Mouse (Mus musculus) left cerebral cortex, adult 18-20 months (tissue): ENCODE measurements around the gene Lef1. TPM values are rescaled to one million over a fixed set of nuclear protein-coding genes. Genes with fewer than 3 reads are reported as not detected.

Experiments used
- DNase-seq, 2 experiments: peaks; one replicate each; pipeline ENCODE4 v3.0.0; 2021 to 2022; ENCODE audit warnings: low spot score in 2 of 2, mixed read lengths in 1 of 2
- long read RNA-seq, 2 experiments: library from polyadenylated mRNA; stranded (forward); transcript quantifications; one replicate each; pipeline ENCODE4 v2.0.0; 2021
- total RNA-seq, 2 experiments: library from RNA; stranded (reverse); gene quantifications; 2 replicates each; pipeline ENCODE4 v1.2.3; 2021

The Lef1 gene
- total RNA-seq = 1 to 10 TPM; 5.5 to 5.7 TPM
- long read RNA-seq, experiment 1, transcript Lef1-201 (12 exons, 3,482 nt) = major isoform, 5 of 10 reads
- long read RNA-seq, experiment 1, partial matches to known transcripts = 1 of 10 reads
- long read RNA-seq, experiment 1, other reads (novel, unspliced or antisense) = 2 of 10 reads
- long read RNA-seq, experiment 2, transcript Lef1-201 (12 exons, 3,482 nt) = major isoform, 7 of 12 reads
- long read RNA-seq, experiment 2, partial matches to known transcripts = 3 of 12 reads
- long read RNA-seq, experiment 2, other reads (novel, unspliced or antisense) = 1 of 12 reads

DNA sequence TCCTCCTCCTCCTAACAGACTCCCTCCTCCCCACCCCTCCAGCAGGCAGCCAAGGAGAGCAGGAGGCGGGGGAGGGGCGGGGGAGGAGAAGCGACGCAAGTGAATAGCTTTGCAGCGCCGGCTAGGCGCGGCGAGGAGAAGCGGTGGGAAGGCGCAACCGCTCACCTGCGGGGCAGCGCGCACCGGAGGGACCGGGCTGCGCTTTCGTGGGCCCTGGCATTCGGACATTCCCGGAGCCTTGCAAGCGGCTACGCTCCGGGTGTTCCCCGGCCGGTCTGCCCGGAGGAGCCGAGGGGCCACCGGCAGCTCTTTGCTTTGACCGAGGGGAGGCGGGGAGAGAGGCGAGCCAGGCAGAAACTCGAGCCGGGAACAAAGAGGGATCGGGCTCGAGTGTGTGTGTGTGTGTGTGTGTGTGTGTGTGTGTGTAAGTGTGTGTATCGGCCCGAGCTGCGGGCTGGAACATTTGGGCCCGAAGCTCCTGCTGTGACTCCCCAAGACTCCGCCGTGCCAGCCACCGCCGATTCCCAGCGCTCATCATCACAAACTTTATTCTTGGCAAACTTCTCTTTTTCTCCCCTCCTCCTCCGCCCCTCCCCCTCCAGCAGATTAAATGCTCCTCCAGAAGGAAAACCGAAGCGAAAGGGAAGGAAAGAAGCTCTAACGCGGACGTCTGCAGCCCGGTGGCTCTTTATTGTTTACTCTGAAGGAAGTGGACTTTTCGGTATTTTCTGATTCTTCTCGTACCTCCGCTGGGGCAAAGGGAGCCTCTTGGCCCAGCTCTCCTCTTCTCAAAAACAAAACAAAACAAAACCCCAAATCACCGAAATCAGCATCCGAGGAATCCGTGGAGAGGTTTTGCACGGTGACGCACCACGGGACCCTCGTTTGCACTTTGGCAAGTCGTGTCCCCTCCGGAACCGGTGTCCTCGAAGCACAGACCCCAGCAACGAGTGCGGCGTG lies at the start of gene Lef1:
Gene Lef1 (plus strand): TSS at position 281 of the 960 bp plus-strand sequence.
- no peak for DNase-seq

DNA sequence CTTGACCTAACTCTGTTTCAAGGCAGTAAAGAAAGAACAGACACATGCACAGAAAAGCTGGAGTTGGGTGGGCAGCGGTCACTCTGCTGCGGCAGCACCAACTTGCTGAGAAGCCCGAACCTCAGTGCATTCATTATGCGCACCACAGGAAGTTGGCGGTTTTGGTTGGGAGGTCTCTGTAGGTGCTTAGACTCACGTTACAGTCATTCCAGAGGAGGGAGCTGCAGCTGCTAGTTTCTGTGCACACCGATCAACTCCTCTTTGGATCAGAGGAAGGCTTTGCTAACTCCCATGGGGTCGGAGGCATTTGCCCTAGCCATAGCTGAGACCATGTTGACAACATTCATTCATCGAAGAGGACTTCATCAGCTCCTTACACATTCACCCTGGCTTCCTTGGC lies 45.3 kb upstream of the Lef1 start:
- no peak for DNase-seq

DNA sequence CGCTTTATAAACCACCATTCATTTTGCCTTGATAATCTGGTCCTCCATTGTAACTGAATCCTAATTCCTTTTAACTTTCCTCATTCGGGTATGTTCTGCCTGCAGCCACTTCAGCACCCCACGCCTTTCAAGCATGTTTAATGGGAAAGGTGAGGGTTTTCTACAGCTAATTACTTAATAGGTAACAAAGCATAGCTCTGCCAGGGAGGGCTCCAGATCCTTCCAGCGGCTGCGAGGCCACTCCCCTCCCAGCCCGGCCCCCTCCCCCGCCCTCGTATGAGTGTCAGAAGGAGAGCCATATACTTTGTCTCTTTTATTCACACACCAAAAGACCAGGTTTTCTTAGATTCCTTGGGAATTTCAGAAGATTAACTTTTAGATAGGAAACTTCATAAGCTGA lies 44.1 kb upstream of the Lef1 start:
- no peak for DNase-seq

DNA sequence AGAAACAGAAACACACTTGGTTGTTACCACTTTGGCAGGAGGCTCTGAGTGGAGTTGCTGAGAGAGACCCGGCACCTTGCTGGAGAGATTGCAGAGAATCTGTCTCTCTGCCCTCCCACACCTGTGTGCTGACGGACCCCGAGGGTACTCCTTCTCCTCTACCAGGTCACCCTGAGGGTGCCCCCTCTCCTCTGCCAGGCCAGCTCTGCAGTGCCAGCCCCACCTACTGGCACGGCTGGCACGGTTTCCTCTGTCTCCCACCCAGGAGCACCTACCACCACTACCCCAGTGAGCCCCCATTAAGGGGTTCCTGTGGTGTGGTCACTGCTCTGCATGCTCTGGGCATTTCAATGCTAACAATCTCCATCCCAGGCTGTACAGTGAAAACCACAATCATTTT lies 42.3 kb upstream of the Lef1 start:
- no peak for DNase-seq

GRCm38 (mm10) chr3:131070210-131070609 lies 40.1 kb upstream of the Lef1 start:
- DNase-seq = no peak

DNA sequence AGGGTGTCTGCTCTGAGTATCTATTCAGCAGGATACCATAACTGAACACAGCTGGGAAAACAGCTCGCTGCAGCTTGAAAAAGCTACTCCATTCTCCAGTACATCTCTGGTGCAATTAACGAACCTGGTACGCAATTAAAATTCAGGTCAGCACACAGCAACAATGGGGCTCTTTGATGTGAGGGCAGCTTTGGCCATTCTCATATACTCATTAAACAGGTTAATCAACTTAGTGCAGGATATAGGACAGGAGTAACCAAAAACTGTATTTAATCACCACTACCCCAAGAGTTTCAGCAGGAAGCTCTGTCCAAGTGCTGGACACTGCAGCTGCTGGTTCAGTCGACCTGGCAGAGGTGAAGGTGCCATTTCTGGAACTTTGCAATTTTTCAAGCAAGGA lies 37.6 kb upstream of the Lef1 start:
- no peak for DNase-seq

DNA sequence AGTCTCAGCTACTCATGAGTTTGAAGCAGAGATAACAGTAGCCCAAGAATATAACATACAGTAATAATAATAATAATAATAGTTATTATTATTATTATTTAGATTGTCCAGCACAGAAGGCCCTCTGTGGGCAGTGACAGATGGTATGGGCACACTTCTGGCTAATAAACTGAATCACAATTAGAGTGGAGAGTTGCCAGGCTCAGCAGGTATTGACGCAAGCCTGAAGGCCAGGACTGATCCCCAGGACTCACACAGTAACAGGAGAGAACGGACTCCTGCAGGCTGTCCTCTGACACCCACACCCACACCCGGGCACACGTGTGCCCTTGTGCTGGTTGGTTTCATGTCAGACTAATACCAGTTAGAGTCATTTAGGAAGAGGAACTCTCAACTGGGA lies 36.3 kb upstream of the Lef1 start:
- no peak for DNase-seq

- no peak for DNase-seq
Observed at GRCm38 (mm10) chr3:131078041-131078621, 32.1 kb upstream of the Lef1 start.

GRCm38 (mm10) chr3:131078719-131079118 lies 31.6 kb upstream of the Lef1 start:
- no peak for DNase-seq

DNA sequence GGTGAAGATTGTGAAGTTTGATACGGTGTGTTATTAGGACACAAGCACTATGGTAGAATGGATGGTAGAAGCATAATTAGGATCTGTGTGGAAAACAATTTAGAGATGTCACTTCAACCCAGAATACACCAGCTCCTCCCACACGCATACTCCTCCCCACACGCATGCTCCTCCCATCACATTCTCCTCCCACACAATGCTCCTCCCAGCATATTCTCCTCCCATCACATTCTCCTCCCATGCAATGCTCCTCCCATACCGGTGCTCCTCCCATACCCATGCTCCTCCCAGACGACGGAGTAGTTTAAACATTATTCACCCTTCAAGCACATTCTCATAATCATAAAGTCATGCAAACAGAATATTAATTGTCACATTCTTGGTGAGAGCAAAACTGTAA lies 26.5 kb upstream of the Lef1 start:
- no peak for DNase-seq

GRCm38 (mm10) chr3:131084718-131085561 lies 25.3 kb upstream of the Lef1 start:
- peak in 1 of 2 experiments; percentile 38 for DNase-seq

DNA sequence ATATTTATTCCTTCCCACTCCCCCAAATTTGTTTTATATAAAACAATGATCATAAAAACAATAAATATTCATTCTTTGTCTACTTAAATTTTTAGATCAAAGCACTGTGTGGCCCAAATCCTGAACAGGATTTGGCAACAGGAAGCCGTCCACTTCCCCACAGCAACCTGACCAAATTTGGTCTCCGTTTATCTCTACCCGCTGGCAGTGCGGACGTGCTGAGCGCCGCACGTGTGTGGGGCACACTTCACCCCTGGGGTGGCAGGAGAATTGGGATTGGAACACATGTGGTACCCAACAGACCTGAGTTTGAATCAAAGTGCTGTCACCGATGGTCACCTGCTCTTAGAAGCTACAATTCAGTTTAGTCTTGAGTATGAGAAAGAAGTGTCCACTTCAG lies 24.3 kb upstream of the Lef1 start:
- DNase-seq = no peak

- no peak for DNase-seq
Observed at GRCm38 (mm10) chr3:131089721-131090120, 20.6 kb upstream of the Lef1 start.

DNA sequence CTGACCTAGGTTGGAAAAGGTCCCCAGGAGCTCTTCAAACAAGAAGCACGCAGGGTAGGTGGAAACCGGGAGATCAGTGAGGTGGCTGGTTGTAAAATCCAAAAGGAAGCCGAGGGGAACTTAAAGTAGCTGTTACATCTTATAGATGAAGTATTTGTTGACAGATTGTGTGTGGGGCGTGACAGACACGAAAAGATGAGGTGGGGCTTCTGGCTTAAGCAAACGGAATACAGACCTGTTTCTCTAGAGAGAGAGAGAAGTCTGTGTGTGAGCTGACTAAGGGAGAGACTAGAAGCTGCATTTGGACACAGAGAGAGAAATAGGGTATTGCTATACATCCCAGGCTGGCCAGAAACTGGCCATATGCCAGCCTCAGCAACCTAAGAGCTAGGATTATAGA lies 18.2 kb upstream of the Lef1 start:
- no peak for DNase-seq

GRCm38 (mm10) chr3:131093736-131094135 lies 16.5 kb upstream of the Lef1 start:
- no peak for DNase-seq

- DNase-seq = no peak
Observed at GRCm38 (mm10) chr3:131096105-131096504, 14.2 kb upstream of the Lef1 start.

- DNase-seq = no peak
Observed at GRCm38 (mm10) chr3:131102191-131102774, 8.0 kb upstream of the Lef1 start.

GRCm38 (mm10) chr3:131105362-131105761 lies 4.9 kb upstream of the Lef1 start:
- no peak for DNase-seq

DNA sequence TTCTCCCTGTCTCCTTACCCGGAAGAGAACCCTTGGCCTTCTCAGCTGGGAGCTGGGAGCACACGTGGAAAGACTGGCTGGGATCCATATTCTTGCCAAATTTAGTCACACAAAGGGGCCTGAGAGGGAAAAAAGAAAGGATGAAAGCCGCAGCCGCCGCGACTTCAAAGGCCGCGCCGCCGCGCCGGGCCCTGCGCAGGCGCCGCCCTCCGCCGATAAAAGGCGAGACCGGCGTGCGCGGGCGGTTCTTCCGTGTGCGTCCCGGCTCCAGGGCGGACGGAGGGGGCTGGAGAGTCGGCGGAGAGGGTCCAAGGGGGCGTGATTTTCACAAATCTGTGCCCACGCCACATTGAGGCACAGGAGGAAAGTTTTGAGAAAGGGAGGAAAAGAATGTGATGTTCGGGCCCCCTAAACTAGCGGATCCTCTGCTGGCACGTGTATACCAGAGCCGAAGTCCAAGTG lies 4.3 kb upstream of the Lef1 start:
- DNase-seq = peak in 1 of 2 experiments; percentile 21

DNA sequence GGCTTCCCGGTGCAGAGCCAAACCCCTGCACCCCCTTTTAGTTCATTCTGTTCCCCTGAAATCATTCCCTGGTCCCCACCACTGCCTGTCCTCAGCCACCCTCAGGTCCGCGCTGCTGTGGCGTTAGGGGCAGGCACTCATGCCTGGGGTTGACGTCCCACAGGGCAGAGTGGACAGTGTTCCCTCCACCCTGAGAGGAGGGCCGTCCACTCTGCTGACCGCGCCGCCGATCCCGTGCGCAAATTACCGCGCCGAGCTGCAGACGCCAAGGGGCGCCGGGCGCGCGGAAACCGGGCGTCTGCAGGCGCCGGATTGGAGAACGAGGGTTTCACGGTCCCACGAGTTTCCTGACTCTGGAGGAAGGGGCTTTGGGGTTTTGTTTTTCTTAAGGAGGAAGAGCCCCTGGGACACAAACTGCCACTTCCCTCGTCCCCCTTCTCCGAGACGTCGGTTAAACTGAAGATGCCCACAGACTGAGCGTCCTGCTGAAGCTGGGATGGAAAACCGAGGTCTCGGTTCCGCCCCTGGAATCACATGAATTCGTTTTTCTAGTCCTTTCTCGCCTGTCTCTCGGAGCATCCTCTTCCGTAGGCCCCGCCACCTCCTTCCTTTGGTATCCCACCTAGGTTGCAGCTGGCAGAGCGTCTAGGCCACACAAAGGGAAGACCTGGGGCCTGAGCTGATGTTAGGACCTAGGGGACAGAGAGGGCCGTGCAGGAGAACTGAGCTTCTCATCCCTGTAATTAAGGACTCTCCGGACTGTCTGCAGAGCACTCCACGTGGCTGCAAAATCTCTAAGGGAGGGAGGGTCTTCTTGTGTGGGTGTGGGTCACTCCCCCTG lies 3.6 kb upstream of the Lef1 start:
- DNase-seq = no peak
